Mouse (Mus musculus) kidney, adult 2 months (tissue): ENCODE data around the gene Slc7a11. TPM values are rescaled to one million over a fixed set of nuclear protein-coding genes. Genes with fewer than 3 reads are reported as not detected.
A peak's percentile ranks its signal among the peaks of the same experiment; 100 is the strongest.

Source experiments
- DNase-seq: peaks from one replicate; pipeline ENCODE4 v3.0.0; 2021
- H3K27ac ChIP-seq: fragments of 200-500 bp; 2 replicates; pipeline ENCODE4 v1.5.1; 2012; ENCODE audit warnings: low read depth, low read length, control low read depth, inconsistent platforms; ENCODE audit not compliant: insufficient read depth
- H3K27me3 ChIP-seq: fragments of 200-500 bp; replicated peaks from 2 replicates; pipeline ENCODE4 v1.6.1; 2012; ENCODE audit warnings: mild to moderate bottlenecking, moderate library complexity, low read length, inconsistent platforms; ENCODE audit not compliant: control insufficient read depth, insufficient read depth
- H3K36me3 ChIP-seq: fragments of 200-500 bp; 2 replicates; pipeline ENCODE4 v1.6.1; 2012; ENCODE audit warnings: mild to moderate bottlenecking, moderate library complexity, low read length, inconsistent platforms; ENCODE audit not compliant: control insufficient read depth, insufficient read depth
- H3K4me1 ChIP-seq: fragments of 200-500 bp; 2 replicates; pipeline ENCODE4 v1.6.1; 2011; ENCODE audit warnings: low read length; ENCODE audit not compliant: control insufficient read depth, insufficient read depth
- H3K4me3 ChIP-seq: fragments of 200-500 bp; 2 replicates; pipeline ENCODE4 v1.5.1; 2011; ENCODE audit warnings: mild to moderate bottlenecking, low read depth, low read length, control low read depth; ENCODE audit not compliant: insufficient read depth
- CTCF ChIP-seq: fragments of 200-500 bp; conservative IDR thresholded peaks from 2 replicates; pipeline ENCODE4 v1.5.1; 2011; ENCODE audit warnings: low read depth, mild to moderate bottlenecking, control low read depth, low read length, moderate library complexity, mixed read lengths; ENCODE audit not compliant: insufficient read depth, insufficient read length
- POLR2A ChIP-seq: fragments of 200-500 bp; IDR thresholded peaks from one replicate; pipeline ENCODE4 v1.6.1; 2011; ENCODE audit warnings: low read depth, low read length, control low read depth
- WGBS: fragments of 180-500 bp; shearing (Covaris S2); methylation state at CpG from one replicate; pipeline ENCODE4 v1.1.7; 2018; 5-methylcytosine and 5-hydroxymethylcytosine counted together
- polyA plus RNA-seq: library from polyadenylated mRNA; depleted of rRNA; stranded (reverse); fragments of >200 nt; gene quantifications from 2 replicates; pipeline ENCODE4 v1.2.3, GENCODE M21; 2012

Gene Slc7a11
- polyA plus RNA-seq, 1 experiment: 0.23 TPM

DNA sequence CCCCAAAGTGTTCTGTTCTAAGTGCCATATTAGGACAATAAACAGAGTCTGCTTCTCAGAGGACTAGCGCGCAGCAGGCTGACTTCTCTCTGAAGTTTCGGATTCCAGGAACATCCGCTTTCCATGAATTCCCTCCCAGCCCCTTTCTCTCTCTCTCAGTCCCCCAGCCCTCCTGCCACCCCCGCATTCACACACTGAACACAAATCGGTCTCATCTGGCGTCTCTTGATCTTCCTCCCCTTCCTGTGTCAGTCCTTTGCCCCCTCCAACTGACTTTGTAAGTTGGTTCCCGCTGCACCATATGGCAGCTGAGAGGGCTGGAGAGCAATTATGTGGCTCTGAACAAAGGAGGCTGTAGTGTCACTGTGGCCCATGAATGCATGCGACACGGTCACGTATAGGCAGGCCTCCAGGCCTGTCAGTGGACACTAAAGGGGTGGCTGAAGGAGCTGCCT lies 577.3 kb downstream of the Slc7a11 start:
- Histone ChIP-seq H3K4me1 (no peaks in the 10 kb centered on the region), H3K4me3 (no peak overlapping the region), H3K36me3 (no peaks in the 10 kb centered on the region), H3K27ac (no peak overlapping the region), H3K27me3 (no peaks in the 10 kb centered on the region)
- peak; percentile 9 for DNase-seq
- 37% methylated on average over 11 of the region's 11 CpGs for WGBS
- TF ChIP-seq CTCF (no peak), POLR2A (no peak)

DNA sequence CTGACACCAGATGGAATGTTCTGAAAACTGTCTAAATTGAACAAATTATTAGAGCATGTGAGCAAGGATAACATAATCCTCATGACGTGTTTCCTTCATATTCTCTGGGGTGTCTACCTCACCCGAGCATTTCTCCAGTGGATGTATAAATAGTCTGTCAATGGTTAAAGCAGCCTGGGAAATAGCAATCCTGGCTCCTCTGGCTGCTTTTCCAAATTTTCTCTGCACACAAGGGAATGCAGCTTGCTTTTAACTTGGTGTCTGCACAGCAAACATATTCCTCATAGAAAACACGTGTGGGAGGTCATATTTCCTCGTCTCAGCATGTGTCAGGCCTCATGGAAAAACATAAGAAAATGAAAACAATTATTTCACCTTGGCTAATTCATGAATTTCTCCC lies 586.6 kb downstream of the Slc7a11 start:
- Histone ChIP-seq H3K27me3 (no peaks in the 10 kb centered on the region), H3K36me3 (no peaks in the 10 kb centered on the region), H3K4me1 (no peaks in the 10 kb centered on the region), H3K27ac (no peak overlapping the region), H3K4me3 (no peak overlapping the region)
- DNase-seq: no peak
- WGBS: 57% methylated on average over 4 of the region's 4 CpGs
- TF ChIP-seq CTCF: no peak
- no peak for TF ChIP-seq POLR2A

DNA sequence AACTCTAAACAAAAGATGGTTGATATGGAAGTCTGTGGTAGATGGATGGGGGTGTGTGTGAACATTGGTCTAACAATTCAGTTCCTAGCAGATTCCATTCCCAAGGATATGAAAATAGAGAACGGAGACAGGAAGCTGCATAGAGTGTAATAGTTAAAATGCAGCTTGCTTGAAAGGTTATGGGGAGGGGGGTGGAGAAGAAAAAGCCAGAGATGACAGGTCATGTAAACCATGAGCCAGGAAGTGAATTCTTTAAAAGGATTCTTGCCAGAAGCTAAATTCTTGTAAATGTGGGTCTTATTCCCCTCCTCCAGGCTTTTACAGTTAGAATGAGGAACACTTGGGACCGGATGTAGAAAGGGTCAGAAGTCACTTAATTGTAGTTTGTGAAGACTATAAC lies 589.1 kb downstream of the Slc7a11 start:
- no peak for TF ChIP-seq POLR2A
- no peak for TF ChIP-seq CTCF
- Histone ChIP-seq H3K4me3 (no peak overlapping the region), H3K4me1 (no peaks in the 10 kb centered on the region), H3K36me3 (no peaks in the 10 kb centered on the region), H3K27me3 (no peaks in the 10 kb centered on the region), H3K27ac (no peak overlapping the region)
- WGBS: 58% methylated on average over 2 of the region's 2 CpGs
- peak; percentile 44 for DNase-seq

DNA sequence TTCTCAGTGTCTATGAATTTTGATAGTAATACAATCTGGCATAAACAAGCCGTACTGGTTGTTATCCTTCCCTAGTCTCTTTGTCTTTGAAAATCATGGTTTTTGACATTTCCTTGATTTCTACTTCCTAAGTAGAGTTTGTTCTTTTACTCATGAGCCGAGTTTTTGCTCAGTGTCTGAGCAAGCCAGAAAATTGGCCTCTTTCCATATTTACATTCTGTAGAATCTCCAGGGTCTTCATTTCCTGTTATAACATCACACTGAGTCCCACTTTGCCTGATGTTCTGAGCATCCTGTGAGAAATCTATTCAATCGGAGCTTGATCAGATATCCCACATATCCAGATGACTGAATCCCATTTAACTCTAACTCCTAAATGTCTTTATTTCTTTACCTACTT lies 600.4 kb downstream of the Slc7a11 start:
- 72% methylated on average over 3 of the region's 3 CpGs for WGBS
- no peak overlapping the region for H3K4me3 ChIP-seq

More for the DNA sequence above, 600.4 kb downstream of the Slc7a11 start:
- H3K27me3 ChIP-seq: no peaks in the 10 kb centered on the region
- H3K36me3 ChIP-seq: no peaks in the 10 kb centered on the region
- H3K4me1 ChIP-seq: no peaks in the 10 kb centered on the region
- no peak for DNase-seq
- TF ChIP-seq POLR2A (no peak), CTCF (no peak)
- no peak overlapping the region for H3K27ac ChIP-seq
